Mouse (Mus musculus) CH12.LX (cell line): Measurements from ENCODE around the gene Prkar1b. TPM values are rescaled to one million over a fixed set of nuclear protein-coding genes. Genes with fewer than 3 reads are reported as not detected.

Experiments
- DNase-seq: peaks from one replicate; pipeline ENCODE4 v3.0.0-alpha.2; 2013; ENCODE audit errors: extremely low read depth
- H3K27ac ChIP-seq: 2 replicates; pipeline ENCODE4 v1.5.1; 2012; ENCODE audit warnings: low read depth, mild to moderate bottlenecking, control low read depth, moderate library complexity; ENCODE audit not compliant: insufficient read depth
- H3K27me3 ChIP-seq: replicated peaks from 2 replicates; pipeline ENCODE3; 2012; ENCODE audit warnings: inconsistent platforms
- H3K36me3 ChIP-seq, 2 experiments: replicated peaks in 1 of 2; 2 replicates each; pipeline versions ENCODE3 to v1.6.1; 2012; ENCODE audit warnings: inconsistent platforms in 1 of 2, low read length in 1 of 2, mild to moderate bottlenecking in 1 of 2, mixed read lengths in 1 of 2, moderate library complexity in 1 of 2; ENCODE audit not compliant: control insufficient read depth in 1 of 2, insufficient read depth in 1 of 2
- H3K4me1 ChIP-seq, 2 experiments: 2 replicates each; pipeline ENCODE4 v1.6.1; 2012; ENCODE audit warnings: inconsistent platforms in 1 of 2, moderate library complexity in 1 of 2; ENCODE audit not compliant: insufficient read depth in 2 of 2, control insufficient read depth in 1 of 2
- H3K4me2 ChIP-seq: 2 replicates; pipeline ENCODE4 v1.6.1; 2012; ENCODE audit warnings: low read depth, mild to moderate bottlenecking, control low read depth; ENCODE audit not compliant: poor library complexity, insufficient read depth, severe bottlenecking
- H3K4me3 ChIP-seq, 3 experiments: fragments of 150-350 bp in 1 of 3; sonication (generic) in 1 of 3; replicated peaks in 1 of 3; 2 replicates each; pipeline versions ENCODE3 to v1.5.1; 2011 to 2012; ENCODE audit warnings: low read depth in 2 of 3, low read length in 2 of 3, mild to moderate bottlenecking in 2 of 3, moderate library complexity in 2 of 3, control low read depth in 1 of 3, improper control_type of control experiment in 1 of 3, inconsistent platforms in 1 of 3, mixed read lengths in 1 of 3; ENCODE audit not compliant: poor library complexity in 1 of 3
- H3K79me2 ChIP-seq: replicated peaks from 2 replicates; pipeline ENCODE4 v1.6.1; 2012; ENCODE audit warnings: mild to moderate bottlenecking, moderate library complexity; ENCODE audit not compliant: control insufficient read depth, poor library complexity, insufficient read depth, severe bottlenecking; ENCODE audit errors: extremely low read depth
- H3K9ac ChIP-seq: 2 replicates; pipeline ENCODE4 v1.6.1; 2012; ENCODE audit warnings: low read depth, mild to moderate bottlenecking, control low read depth, moderate library complexity; ENCODE audit not compliant: insufficient read depth
- H3K9me3 ChIP-seq: replicated peaks from 2 replicates; pipeline ENCODE3; 2012; ENCODE audit warnings: low read length, inconsistent platforms, mixed read lengths
- CHD2 ChIP-seq: IDR thresholded peaks from 2 replicates; pipeline ENCODE4 v1.6.1; 2011; ENCODE audit warnings: low read length, improper control_type of control experiment
- CTCF ChIP-seq, 2 experiments: IDR thresholded peaks in 1 of 2; conservative IDR thresholded peaks in 1 of 2; 2 replicates each; pipeline ENCODE4 v1.5.1; 2011 to 2012; ENCODE audit warnings: low read depth in 2 of 2, low read length in 2 of 2, improper control_type of control experiment in 1 of 2, inconsistent platforms in 1 of 2, mild to moderate bottlenecking in 1 of 2, moderate library complexity in 1 of 2
- E2F4 ChIP-seq: IDR thresholded peaks from 2 replicates; pipeline ENCODE4 v1.6.1; 2011; ENCODE audit warnings: low read depth, low read length, improper control_type of control experiment; ENCODE audit not compliant: insufficient replicate concordance
- EP300 ChIP-seq: IDR thresholded peaks from 2 replicates; pipeline ENCODE4 v1.6.1; 2011; ENCODE audit warnings: low read length, improper control_type of control experiment
- ETS1 ChIP-seq: conservative IDR thresholded peaks from 2 replicates; pipeline ENCODE4 v1.6.1; 2012; ENCODE audit warnings: low read depth, mild to moderate bottlenecking, inconsistent platforms, low read length, improper control_type of control experiment, moderate library complexity
- GABPA ChIP-seq: IDR thresholded peaks from 2 replicates; pipeline ENCODE4 v1.6.1; 2012; ENCODE audit warnings: low read depth, low read length, improper control_type of control experiment, inconsistent platforms; ENCODE audit not compliant: insufficient replicate concordance
- HCFC1 ChIP-seq: IDR thresholded peaks from 2 replicates; pipeline ENCODE4 v1.6.1; 2012; ENCODE audit warnings: low read depth, mild to moderate bottlenecking, inconsistent platforms, low read length, improper control_type of control experiment
- IRF4 ChIP-seq: IDR thresholded peaks from 2 replicates; pipeline ENCODE4 v1.6.1; 2014; ENCODE audit warnings: low read depth, mild to moderate bottlenecking, inconsistent platforms, low read length, improper control_type of control experiment
- MAFK ChIP-seq: IDR thresholded peaks from 2 replicates; pipeline ENCODE4 v1.6.1; 2011; ENCODE audit warnings: low read length, improper control_type of control experiment; ENCODE audit not compliant: insufficient replicate concordance
- MAZ ChIP-seq: IDR thresholded peaks from 2 replicates; pipeline ENCODE4 v1.6.1; 2012; ENCODE audit warnings: low read depth, mild to moderate bottlenecking, inconsistent platforms, low read length, improper control_type of control experiment, moderate library complexity
- MXI1 ChIP-seq: IDR thresholded peaks from 2 replicates; pipeline ENCODE4 v1.6.1; 2011; ENCODE audit warnings: mild to moderate bottlenecking, low read depth, low read length, improper control_type of control experiment
- MYC ChIP-seq: IDR thresholded peaks from 2 replicates; pipeline ENCODE4 v1.6.1; 2011; ENCODE audit warnings: low read depth, mild to moderate bottlenecking, improper control_type of control experiment, low read length
- NRF1 ChIP-seq: IDR thresholded peaks from 2 replicates; pipeline ENCODE4 v1.6.1; 2014; ENCODE audit warnings: low read depth, mild to moderate bottlenecking, inconsistent platforms, low read length, improper control_type of control experiment, moderate library complexity
- POLR2AphosphoS2 ChIP-seq: IDR thresholded peaks from 2 replicates; pipeline ENCODE4 v1.6.1; 2011; ENCODE audit warnings: low read depth, low read length, improper control_type of control experiment
- RCOR1 ChIP-seq: conservative IDR thresholded peaks from 2 replicates; pipeline ENCODE4 v1.6.1; 2012; ENCODE audit warnings: low read depth, mild to moderate bottlenecking, inconsistent platforms, low read length, improper control_type of control experiment
- SIN3A ChIP-seq: IDR thresholded peaks from 2 replicates; pipeline ENCODE4 v1.6.1; 2012; ENCODE audit warnings: low read length, improper control_type of control experiment, inconsistent platforms
- TBP ChIP-seq: conservative IDR thresholded peaks from 2 replicates; pipeline ENCODE4 v1.6.1; 2011; ENCODE audit warnings: low read depth, low read length, improper control_type of control experiment
- TCF12 ChIP-seq: IDR thresholded peaks from 2 replicates; pipeline ENCODE4 v1.6.1; 2014; ENCODE audit warnings: low read depth, mild to moderate bottlenecking, inconsistent platforms, low read length, improper control_type of control experiment
- UBTF ChIP-seq: IDR thresholded peaks from 2 replicates; pipeline ENCODE4 v1.6.1; 2012; ENCODE audit warnings: low read depth, mild to moderate bottlenecking, inconsistent platforms, low read length, improper control_type of control experiment, moderate library complexity
- USF1 ChIP-seq: IDR thresholded peaks from 2 replicates; pipeline ENCODE4 v1.6.1; 2014; ENCODE audit warnings: low read depth, mild to moderate bottlenecking, inconsistent platforms, low read length, improper control_type of control experiment
- USF2 ChIP-seq: conservative IDR thresholded peaks from 2 replicates; pipeline ENCODE4 v1.6.1; 2011; ENCODE audit warnings: low read depth, low read length, improper control_type of control experiment
- ZC3H11A ChIP-seq: IDR thresholded peaks from 2 replicates; pipeline ENCODE4 v1.6.1; 2012; ENCODE audit warnings: low read depth, mild to moderate bottlenecking, inconsistent platforms, low read length, improper control_type of control experiment
- ZKSCAN1 ChIP-seq: IDR thresholded peaks from 2 replicates; pipeline ENCODE4 v1.6.1; 2012; ENCODE audit warnings: low read depth, inconsistent platforms, low read length, improper control_type of control experiment, borderline replicate concordance
- ZMIZ1 ChIP-seq: IDR thresholded peaks from 2 replicates; pipeline ENCODE4 v1.6.1; 2012; ENCODE audit warnings: low read depth, mild to moderate bottlenecking, inconsistent platforms, low read length, improper control_type of control experiment
- ZNF384 ChIP-seq: IDR thresholded peaks from 2 replicates; pipeline ENCODE4 v1.6.1; 2012; ENCODE audit warnings: low read depth, low read length, improper control_type of control experiment, inconsistent platforms
- dilution Hi-C: fragments of 300-500 bp; cut with MboI; formaldehyde crosslinking; loops from 2 replicates; pipeline ENCODE4 v1.14.3; 2020; ENCODE audit warnings: low sequenced_read_pairs; ENCODE audit not compliant: extremely low pct_unique_long_range_greater_than_20kb, extremely low pct_ligation_motif_present
- in situ Hi-C: fragments of 300-500 bp; cut with MboI; formaldehyde crosslinking; loops from 3 replicates; pipeline ENCODE4 v1.14.3; 2019; ENCODE audit warnings: low sequenced_read_pairs, low pct_ligation_motif_present, low pct_unique_long_range_greater_than_20kb, mixed read lengths
- polyA plus RNA-seq: library from polyadenylated mRNA; unstranded; fragments of >175 nt; gene quantifications from 2 replicates; pipeline ENCODE4 v1.2.1, GENCODE M21; 2012; ENCODE audit warnings: low read depth; ENCODE audit not compliant: insufficient read length
- total RNA-seq, 2 experiments: library from RNA; depleted of rRNA; stranded (reverse); fragments of 300-350 nt in 1 of 2; fragments of >200 nt in 1 of 2; gene quantifications; 2 replicates each; pipeline ENCODE4 v1.2.3; 2012 to 2014

Prkar1b gene
- total and polyA plus RNA-seq, 3 experiments, result not detected

DNA sequence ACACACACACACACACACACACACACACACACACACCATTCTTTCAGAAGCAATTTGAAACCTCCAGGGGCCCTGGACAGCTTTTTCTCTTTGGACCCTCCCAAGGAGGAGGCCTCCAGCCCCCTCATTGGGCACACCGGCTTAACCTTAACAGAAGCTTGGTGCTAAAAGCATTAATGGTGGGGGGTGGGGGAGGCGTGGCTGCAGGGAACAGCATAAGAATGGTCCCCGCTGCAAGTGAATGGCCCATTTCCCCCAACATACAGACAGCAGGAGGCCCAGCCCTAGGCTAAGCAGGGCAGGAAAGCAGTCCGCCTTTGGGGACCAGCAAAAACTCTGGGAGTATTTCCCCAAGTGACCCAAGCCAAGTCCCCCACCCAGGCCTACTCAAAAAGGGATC, 158.1 kb downstream of the Prkar1b start:
- Histone ChIP-seq H3K27ac (no peak overlapping the region), H3K4me1 (peaks cover 4 to 58% of the 10 kb centered on the region in 2 experiments), H3K9me3 (peaks cover under 1% of the 10 kb centered on the region), H3K4me3 (no peak overlapping the region), H3K79me2 (peaks cover 11% of the 10 kb centered on the region), H3K9ac (no peak overlapping the region), H3K27me3 (no peaks in the 10 kb centered on the region), H3K4me2 (no peak overlapping the region), H3K36me3 (peaks cover 23 to 62% of the 10 kb centered on the region in 2 experiments)
- in situ Hi-C loops, result no loop called here
- no peak for TF ChIP-seq CHD2
- no peak for TF ChIP-seq ZC3H11A
- TF ChIP-seq GABPA, result no peak
- TF ChIP-seq MXI1, result no peak
- no peak for TF ChIP-seq E2F4
- no peak for TF ChIP-seq UBTF
- no peak for TF ChIP-seq ETS1
- TF ChIP-seq TBP, result no peak
- TF ChIP-seq IRF4, result no peak
- TF ChIP-seq MAFK, result no peak
- no peak for TF ChIP-seq ZKSCAN1
- TF ChIP-seq USF2, result no peak
- TF ChIP-seq HCFC1, result no peak
- TF ChIP-seq MYC, result no peak
- TF ChIP-seq SIN3A, result no peak
- TF ChIP-seq EP300, result no peak
- no peak for TF ChIP-seq NRF1
- TF ChIP-seq MAZ, result no peak
- dilution Hi-C loops, result no loop called here
- DNase-seq, result no peak

DNA sequence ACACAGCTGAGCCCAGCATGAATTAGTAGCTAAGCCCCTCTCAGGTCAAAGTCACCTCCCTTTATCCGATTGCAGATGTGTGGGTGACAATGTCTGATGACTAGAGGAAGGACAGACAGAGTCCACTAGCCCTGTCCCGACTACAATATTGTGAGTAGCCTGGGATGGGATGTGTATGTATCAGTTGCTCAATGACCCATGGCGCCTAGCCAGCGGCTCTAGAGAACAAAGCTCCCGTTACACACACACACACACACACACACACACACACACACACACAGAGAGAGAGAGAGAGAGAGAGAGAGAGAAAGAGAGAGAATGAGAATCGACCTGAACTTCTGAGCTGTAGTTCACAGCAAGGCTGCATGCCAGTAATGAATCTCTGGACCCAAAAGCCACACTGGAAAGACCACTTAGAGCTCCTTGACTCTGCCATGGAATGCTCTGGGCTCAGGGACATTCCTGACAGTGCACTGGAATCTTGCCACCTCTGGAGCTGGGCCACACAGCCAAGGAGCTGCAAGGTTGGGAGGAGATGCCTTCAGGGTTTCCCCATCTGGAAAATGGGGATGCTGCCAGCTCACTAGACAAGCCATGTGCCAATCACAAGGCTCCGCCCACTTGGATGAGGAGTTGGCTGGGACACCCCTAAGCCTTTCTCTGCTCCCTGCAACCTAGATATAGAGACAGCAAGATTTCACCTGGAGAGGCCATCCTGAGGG, 159.0 kb downstream of the Prkar1b start:
- H3K4me3 ChIP-seq, result no peak overlapping the region
- peaks cover 11% of the 10 kb centered on the region for H3K79me2 ChIP-seq
- no peak for DNase-seq
- no peak overlapping the region for H3K9ac ChIP-seq
- no peak overlapping the region for H3K27ac ChIP-seq
- in situ Hi-C loops, result no loop called here
- peaks cover 32 to 71% of the 10 kb centered on the region in 2 experiments for H3K36me3 ChIP-seq
- no peak for TF ChIP-seq GABPA
- no peak for TF ChIP-seq ZNF384
- no peak for TF ChIP-seq ZC3H11A
- TF ChIP-seq EP300, result no peak
- no peak for TF ChIP-seq CTCF (conservative IDR thresholded peaks at IDR 0.05 in 1 of 2, IDR thresholded peaks at IDR 0.05 in 1 of 2; ENCODE audit: low read depth in 2 of 2, low read length in 2 of 2)
- no peak for TF ChIP-seq ZMIZ1
- no peak for TF ChIP-seq TCF12
- no peak for TF ChIP-seq E2F4
- no peak for TF ChIP-seq SIN3A
- TF ChIP-seq USF1, result no peak
- no peak for TF ChIP-seq RCOR1
- TF ChIP-seq POLR2AphosphoS2, result no peak
- TF ChIP-seq ETS1, result no peak
- TF ChIP-seq MAFK, result no peak
- no peak for TF ChIP-seq IRF4
- no peak for TF ChIP-seq TBP
- dilution Hi-C loops, result no loop called here
- H3K27me3 ChIP-seq, result no peaks in the 10 kb centered on the region
- no peak overlapping the region for H3K4me2 ChIP-seq
- H3K4me1 ChIP-seq, result peaks cover 2 to 50% of the 10 kb centered on the region in 2 experiments
- no peaks in the 10 kb centered on the region for H3K9me3 ChIP-seq
